Mouse (Mus musculus) CH12.LX (cell line): Measurements from ENCODE around the gene Dgkz.

ENCODE experiments used
- E2F4 ChIP-seq: IDR thresholded peaks from 2 replicates; pipeline ENCODE4 v1.6.1; 2011; ENCODE audit warnings: low read depth, low read length, improper control_type of control experiment; ENCODE audit not compliant: insufficient replicate concordance
- EP300 ChIP-seq: IDR thresholded peaks from 2 replicates; pipeline ENCODE4 v1.6.1; 2011; ENCODE audit warnings: low read length, improper control_type of control experiment
- GABPA ChIP-seq: IDR thresholded peaks from 2 replicates; pipeline ENCODE4 v1.6.1; 2012; ENCODE audit warnings: low read depth, low read length, improper control_type of control experiment, inconsistent platforms; ENCODE audit not compliant: insufficient replicate concordance
- MAFK ChIP-seq: IDR thresholded peaks from 2 replicates; pipeline ENCODE4 v1.6.1; 2011; ENCODE audit warnings: low read length, improper control_type of control experiment; ENCODE audit not compliant: insufficient replicate concordance
- MAX ChIP-seq: IDR thresholded peaks from 2 replicates; pipeline ENCODE4 v1.6.1; 2011; ENCODE audit warnings: low read length, improper control_type of control experiment
- ZNF384 ChIP-seq: IDR thresholded peaks from 2 replicates; pipeline ENCODE4 v1.6.1; 2012; ENCODE audit warnings: low read depth, low read length, improper control_type of control experiment, inconsistent platforms

DNA sequence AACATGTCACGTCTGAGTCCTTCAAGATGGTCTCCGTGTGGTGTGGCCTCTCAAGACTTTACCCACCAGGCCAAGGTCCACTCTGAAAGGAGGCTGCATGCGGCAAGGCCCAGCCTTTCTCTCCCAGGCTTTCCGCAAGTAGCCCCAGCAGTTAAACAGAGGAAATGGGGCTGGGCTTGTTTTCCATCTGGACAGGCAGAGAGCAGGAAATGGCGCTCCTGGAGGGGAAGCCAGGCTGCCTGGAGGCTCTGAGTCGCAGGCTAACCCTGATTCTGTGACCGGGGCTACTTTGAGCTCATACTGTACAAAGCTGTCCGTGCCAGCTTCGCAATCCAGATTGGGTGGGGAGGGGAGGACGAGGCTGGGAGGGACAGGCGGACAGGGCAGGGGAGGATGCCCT is 7.7 kb downstream of the Dgkz start:
- TF ChIP-seq MAFK: no peak
- TF ChIP-seq GABPA: no peak
- no peak for TF ChIP-seq EP300
- TF ChIP-seq E2F4: no peak
- TF ChIP-seq MAX: no peak
- TF ChIP-seq ZNF384: no peak
